Mouse (Mus musculus): ENCODE results near the gene Ube2f. TPM values are rescaled to one million over a fixed set of nuclear protein-coding genes. Genes with fewer than 3 reads are reported as not detected.

Gene Ube2f
- total and polyA plus RNA-seq, 3 experiments = 16.6 to 85.6 (median 61.3) TPM

GRCm38 (mm10) chr1:91251927-91252326, 1.8 kb downstream of the Ube2f start:
- H3K27me3 ChIP-seq (ENCODE audit: insufficient read depth, low read length) = no peaks in the 10 kb centered on the region
- peak overlapping the region; percentile 42; the same call in 1 of the 2 replicates for H3K4me3 ChIP-seq (ENCODE audit: low read depth, low read length)
- H3K36me3 ChIP-seq (replicated peaks) = peaks cover 42% of the 10 kb centered on the region
- TF ChIP-seq CTCF (IDR thresholded peaks at IDR 0.05; ENCODE audit: low read depth, low read length) (peak; percentile 51; the same call in 1 of the 2 replicates), GATA1 (IDR thresholded peaks at IDR 0.05; ENCODE audit: borderline replicate concordance, low read length) (no peak), POLR2AphosphoS5 (IDR thresholded peaks at IDR 0.05; ENCODE audit: insufficient replicate concordance, low read depth, low read length) (no peak), GATA2 (IDR thresholded peaks at IDR 0.05; ENCODE audit: borderline replicate concordance, low read depth, low read length) (no peak), TAL1 (conservative IDR thresholded peaks at IDR 0.05; ENCODE audit: low read depth, low read length) (no peak)
- DNase-seq (ENCODE audit: low spot score) (no peak), ATAC-seq (ENCODE audit: extremely low read depth, insufficient number of reproducible peaks, low FRiP score, poor library complexity, severe bottlenecking) (peak; percentile 29; the same call in 1 of the 2 replicates)
- H3K4me1 ChIP-seq (ENCODE audit: insufficient read depth, low read depth, low read length) = peaks cover 58% of the 10 kb centered on the region
- H3K9me3 ChIP-seq (replicated peaks) = no peaks in the 10 kb centered on the region

- ATAC-seq (ENCODE audit: extremely low read depth, insufficient number of reproducible peaks, low FRiP score, poor library complexity, severe bottlenecking) (no peak), DNase-seq (ENCODE audit: low spot score) (no peak)
- Histone ChIP-seq H3K27me3 (ENCODE audit: insufficient read depth, low read length) (no peaks in the 10 kb centered on the region), H3K4me1 (ENCODE audit: insufficient read depth, low read depth, low read length) (peaks cover 27% of the 10 kb centered on the region), H3K9me3 (replicated peaks) (no peaks in the 10 kb centered on the region), H3K36me3 (replicated peaks) (peaks cover 74% of the 10 kb centered on the region), H3K4me3 (ENCODE audit: low read depth, low read length) (no peak overlapping the region)
- TF ChIP-seq CTCF (IDR thresholded peaks at IDR 0.05; ENCODE audit: low read depth, low read length) = no peak
Measured at GRCm38 (mm10) chr1:91257918-91258317, 7.8 kb downstream of the Ube2f start.

- H3K9me3 ChIP-seq (replicated peaks) = no peaks in the 10 kb centered on the region
- H3K36me3 ChIP-seq (replicated peaks) = peaks cover 75% of the 10 kb centered on the region
- H3K4me1 ChIP-seq (ENCODE audit: insufficient read depth, low read depth, low read length) = peaks cover 16% of the 10 kb centered on the region
- no peak for TF ChIP-seq GATA1 (IDR thresholded peaks at IDR 0.05; ENCODE audit: borderline replicate concordance, low read length)
- TF ChIP-seq CTCF (IDR thresholded peaks at IDR 0.05; ENCODE audit: low read depth, low read length) = no peak
- no peak for TF ChIP-seq TAL1 (conservative IDR thresholded peaks at IDR 0.05; ENCODE audit: low read depth, low read length)
- TF ChIP-seq POLR2AphosphoS5 (IDR thresholded peaks at IDR 0.05; ENCODE audit: insufficient replicate concordance, low read depth, low read length) = no peak
- TF ChIP-seq GATA2 (IDR thresholded peaks at IDR 0.05; ENCODE audit: borderline replicate concordance, low read depth, low read length) = no peak
- DNase-seq (ENCODE audit: low spot score) = no peak
- H3K4me3 ChIP-seq (ENCODE audit: low read depth, low read length) = no peak overlapping the region
- no peaks in the 10 kb centered on the region for H3K27me3 ChIP-seq (ENCODE audit: insufficient read depth, low read length)
- ATAC-seq (ENCODE audit: extremely low read depth, insufficient number of reproducible peaks, low FRiP score, poor library complexity, severe bottlenecking) = no peak
Measured at GRCm38 (mm10) chr1:91259794-91260193, 9.7 kb downstream of the Ube2f start.

- H3K4me3 ChIP-seq (ENCODE audit: low read depth, low read length) = no peak overlapping the region
- H3K9me3 ChIP-seq (replicated peaks) = no peaks in the 10 kb centered on the region
- ATAC-seq (ENCODE audit: extremely low read depth, insufficient number of reproducible peaks, low FRiP score, poor library complexity, severe bottlenecking) (no peak), DNase-seq (ENCODE audit: low spot score) (no peak)
- H3K36me3 ChIP-seq (replicated peaks) = peaks cover 76% of the 10 kb centered on the region
- H3K27me3 ChIP-seq (ENCODE audit: insufficient read depth, low read length) = no peaks in the 10 kb centered on the region
- H3K4me1 ChIP-seq (ENCODE audit: insufficient read depth, low read depth, low read length) = peaks cover 9% of the 10 kb centered on the region
- no peak for TF ChIP-seq GATA1 (IDR thresholded peaks at IDR 0.05; ENCODE audit: borderline replicate concordance, low read length)
- no peak for TF ChIP-seq POLR2AphosphoS5 (IDR thresholded peaks at IDR 0.05; ENCODE audit: insufficient replicate concordance, low read depth, low read length)
- no peak for TF ChIP-seq TAL1 (conservative IDR thresholded peaks at IDR 0.05; ENCODE audit: low read depth, low read length)
- no peak for TF ChIP-seq CTCF (IDR thresholded peaks at IDR 0.05; ENCODE audit: low read depth, low read length)
- no peak for TF ChIP-seq GATA2 (IDR thresholded peaks at IDR 0.05; ENCODE audit: borderline replicate concordance, low read depth, low read length)
Measured at GRCm38 (mm10) chr1:91262508-91262907, 12.4 kb downstream of the Ube2f start.

GRCm38 (mm10) chr1:91272260-91272659, 22.2 kb downstream of the Ube2f start:
- TF ChIP-seq GATA2 (IDR thresholded peaks at IDR 0.05; ENCODE audit: borderline replicate concordance, low read depth, low read length) (no peak), POLR2AphosphoS5 (IDR thresholded peaks at IDR 0.05; ENCODE audit: insufficient replicate concordance, low read depth, low read length) (no peak), CTCF (IDR thresholded peaks at IDR 0.05; ENCODE audit: low read depth, low read length) (no peak), GATA1 (IDR thresholded peaks at IDR 0.05; ENCODE audit: borderline replicate concordance, low read length) (no peak), TAL1 (conservative IDR thresholded peaks at IDR 0.05; ENCODE audit: low read depth, low read length) (no peak)
- Histone ChIP-seq H3K4me3 (ENCODE audit: low read depth, low read length) (no peak overlapping the region), H3K27me3 (ENCODE audit: insufficient read depth, low read length) (no peaks in the 10 kb centered on the region), H3K9me3 (replicated peaks) (no peaks in the 10 kb centered on the region), H3K4me1 (ENCODE audit: insufficient read depth, low read depth, low read length) (peaks cover 3% of the 10 kb centered on the region; the same call in 1 of the 2 replicates), H3K36me3 (replicated peaks) (peaks cover 80% of the 10 kb centered on the region)
- DNase-seq (ENCODE audit: low spot score) (no peak), ATAC-seq (ENCODE audit: extremely low read depth, insufficient number of reproducible peaks, low FRiP score, poor library complexity, severe bottlenecking) (no peak)

GRCm38 (mm10) chr1:91276581-91276980, 26.5 kb downstream of the Ube2f start:
- no peak for DNase-seq (ENCODE audit: low spot score)
- ATAC-seq (ENCODE audit: extremely low read depth, insufficient number of reproducible peaks, low FRiP score, poor library complexity, severe bottlenecking) = no peak
- H3K36me3 ChIP-seq (replicated peaks) = peaks cover 87% of the 10 kb centered on the region
- H3K4me3 ChIP-seq (ENCODE audit: low read depth, low read length) = no peak overlapping the region
- no peaks in the 10 kb centered on the region for H3K4me1 ChIP-seq (ENCODE audit: insufficient read depth, low read depth, low read length)
- TF ChIP-seq GATA2 (IDR thresholded peaks at IDR 0.05; ENCODE audit: borderline replicate concordance, low read depth, low read length) (no peak), TAL1 (conservative IDR thresholded peaks at IDR 0.05; ENCODE audit: low read depth, low read length) (no peak), POLR2AphosphoS5 (IDR thresholded peaks at IDR 0.05; ENCODE audit: insufficient replicate concordance, low read depth, low read length) (no peak), GATA1 (IDR thresholded peaks at IDR 0.05; ENCODE audit: borderline replicate concordance, low read length) (no peak), CTCF (IDR thresholded peaks at IDR 0.05; ENCODE audit: low read depth, low read length) (no peak)
- H3K9me3 ChIP-seq (replicated peaks) = no peaks in the 10 kb centered on the region
- no peaks in the 10 kb centered on the region for H3K27me3 ChIP-seq (ENCODE audit: insufficient read depth, low read length)
